Mouse (Mus musculus): Measurements from ENCODE around the gene Itm2c. TPM values are rescaled to one million over a fixed set of nuclear protein-coding genes. Genes with fewer than 3 reads are reported as not detected.
A peak's percentile ranks its signal among the peaks of the same experiment; 100 is the strongest.

The Itm2c gene
- polyA plus RNA-seq, 1 experiment from 2014 or later, result 181 TPM

GRCm38 (mm10) chr1:85936265-85936664 is 42.2 kb downstream of the Itm2c start:
- Histone ChIP-seq H3K4me1 (replicated peaks) (peaks cover 15% of the 10 kb centered on the region), H3K27me3 (no peaks in the 10 kb centered on the region), H3K4me2 (no peak overlapping the region), H3K9ac (no peak overlapping the region), H3K4me3 (no peak overlapping the region), H3K36me3 (no peaks in the 10 kb centered on the region), H3K9me3 (replicated peaks) (no peaks in the 10 kb centered on the region), H3K27ac (no peak overlapping the region)
- no peak for ATAC-seq (replicated peaks; ENCODE audit: insufficient number of reproducible peaks, insufficient read depth, low FRiP score, low read depth)
- WGBS, result 72% methylated on average over 6 of the region's 6 CpGs

- H3K9me3 ChIP-seq (replicated peaks), result no peaks in the 10 kb centered on the region
- WGBS, result 62% methylated on average over 1 of the region's 1 CpGs
- H3K4me1 ChIP-seq (replicated peaks), result peaks cover 15% of the 10 kb centered on the region
- H3K4me2 ChIP-seq, result no peak overlapping the region
- ATAC-seq (replicated peaks; ENCODE audit: insufficient number of reproducible peaks, insufficient read depth, low FRiP score, low read depth), result no peak
- no peak overlapping the region for H3K4me3 ChIP-seq
- H3K27ac ChIP-seq, result no peak overlapping the region
- no peaks in the 10 kb centered on the region for H3K27me3 ChIP-seq
- no peak overlapping the region for H3K9ac ChIP-seq
- H3K36me3 ChIP-seq, result no peaks in the 10 kb centered on the region
Observed at GRCm38 (mm10) chr1:85937323-85937722, 43.2 kb downstream of the Itm2c start.

GRCm38 (mm10) chr1:85942318-85942717 is 48.2 kb downstream of the Itm2c start:
- Histone ChIP-seq H3K27me3 (no peaks in the 10 kb centered on the region), H3K9ac (no peak overlapping the region)
- no peak for ATAC-seq (replicated peaks; ENCODE audit: insufficient number of reproducible peaks, insufficient read depth, low FRiP score, low read depth)

GRCm38 (mm10) chr1:85949085-85949684 is 55.1 kb downstream of the Itm2c start:
- no peak overlapping the region for H3K27ac ChIP-seq
- H3K9ac ChIP-seq, result no peak overlapping the region
- peaks cover 4% of the 10 kb centered on the region; the same call in 1 of the 2 replicates for H3K4me1 ChIP-seq (replicated peaks)
- WGBS, result 72% methylated on average over 2 of the region's 2 CpGs
- no peak for ATAC-seq (replicated peaks; ENCODE audit: insufficient number of reproducible peaks, insufficient read depth, low FRiP score, low read depth)
- H3K9me3 ChIP-seq (replicated peaks), result no peaks in the 10 kb centered on the region
- H3K36me3 ChIP-seq, result no peaks in the 10 kb centered on the region
- H3K4me3 ChIP-seq, result no peak overlapping the region
- H3K27me3 ChIP-seq, result no peaks in the 10 kb centered on the region
- no peak overlapping the region for H3K4me2 ChIP-seq

More at GRCm38 (mm10) chr1:85942318-85942717, 48.2 kb downstream of the Itm2c start:
- H3K4me3 ChIP-seq, result no peak overlapping the region
- 67% methylated on average over 8 of the region's 8 CpGs for WGBS
- H3K9me3 ChIP-seq (replicated peaks), result no peaks in the 10 kb centered on the region
- H3K4me2 ChIP-seq, result no peak overlapping the region
- no peak overlapping the region for H3K27ac ChIP-seq
- no peaks in the 10 kb centered on the region for H3K4me1 ChIP-seq (replicated peaks)
- H3K36me3 ChIP-seq, result no peaks in the 10 kb centered on the region

GRCm38 (mm10) chr1:85955150-85955549 is 61.1 kb downstream of the Itm2c start:
- Histone ChIP-seq H3K9ac (no peak overlapping the region), H3K27ac (no peak overlapping the region), H3K9me3 (replicated peaks) (no peaks in the 10 kb centered on the region), H3K27me3 (no peaks in the 10 kb centered on the region), H3K4me3 (no peak overlapping the region), H3K4me2 (no peak overlapping the region), H3K4me1 (replicated peaks) (peaks cover 49% of the 10 kb centered on the region), H3K36me3 (no peaks in the 10 kb centered on the region)
- WGBS, result 76% methylated on average over 3 of the region's 3 CpGs
- ATAC-seq (replicated peaks; ENCODE audit: insufficient number of reproducible peaks, insufficient read depth, low FRiP score, low read depth), result no peak

GRCm38 (mm10) chr1:85957290-85957689 is 63.2 kb downstream of the Itm2c start:
- no peak overlapping the region for H3K4me3 ChIP-seq
- H3K4me1 ChIP-seq (replicated peaks), result peaks cover 55% of the 10 kb centered on the region
- H3K36me3 ChIP-seq, result no peaks in the 10 kb centered on the region
- H3K27ac ChIP-seq, result peak overlapping the region; percentile 32
- peak; percentile 10; the same call in 1 of the 2 replicates for ATAC-seq (replicated peaks; ENCODE audit: insufficient number of reproducible peaks, insufficient read depth, low FRiP score, low read depth)
- H3K9me3 ChIP-seq (replicated peaks), result no peaks in the 10 kb centered on the region
- no peak overlapping the region for H3K4me2 ChIP-seq
- 52% methylated on average over 5 of the region's 5 CpGs for WGBS
- no peak overlapping the region for H3K9ac ChIP-seq
- H3K27me3 ChIP-seq, result no peaks in the 10 kb centered on the region

- H3K4me3 ChIP-seq, result no peak overlapping the region
- peaks cover 55% of the 10 kb centered on the region for H3K4me1 ChIP-seq (replicated peaks)
- H3K9ac ChIP-seq, result no peak overlapping the region
- 39% methylated on average over 9 of the region's 9 CpGs for WGBS
- H3K27ac ChIP-seq, result peak overlapping the region; percentile 72
- peak; percentile 58; the same call in 1 of the 2 replicates for ATAC-seq (replicated peaks; ENCODE audit: insufficient number of reproducible peaks, insufficient read depth, low FRiP score, low read depth)
- H3K9me3 ChIP-seq (replicated peaks), result no peaks in the 10 kb centered on the region
- no peaks in the 10 kb centered on the region for H3K27me3 ChIP-seq
- H3K36me3 ChIP-seq, result no peaks in the 10 kb centered on the region
- peak overlapping the region; percentile 43 for H3K4me2 ChIP-seq
Observed at GRCm38 (mm10) chr1:85957942-85958619, 64.0 kb downstream of the Itm2c start.

Other genes with a start within 250 kb of the Itm2c start
- gene Sp100, start 244.3 kb upstream of the Itm2c start, polyA plus RNA-seq (2015; fragmentation: Nextera tagmentation; extraction: Ambion mirVana), result 3.3 and 4.8 TPM in 2 replicates
- 1.1 and 1.7 TPM in 2 replicates for gene A630001G21Rik, start 115.6 kb upstream of the Itm2c start, polyA plus RNA-seq (2015; fragmentation: Nextera tagmentation; extraction: Ambion mirVana)
- gene Cab39, start 100.8 kb upstream of the Itm2c start, polyA plus RNA-seq (2015; fragmentation: Nextera tagmentation; extraction: Ambion mirVana), result 21.9 and 25.2 TPM in 2 replicates
- 0.04 and 0.18 TPM in 2 replicates for gene 4933407L21Rik, start 34.2 kb downstream of the Itm2c start, polyA plus RNA-seq (2015; fragmentation: Nextera tagmentation; extraction: Ambion mirVana)
- 0.06 and 0.08 TPM in 2 replicates for gene Gpr55, start 66.7 kb downstream of the Itm2c start, polyA plus RNA-seq (2015; fragmentation: Nextera tagmentation; extraction: Ambion mirVana)
- not detected in 2 replicates for gene Spata3, start 122.5 kb downstream of the Itm2c start, polyA plus RNA-seq (2015; fragmentation: Nextera tagmentation; extraction: Ambion mirVana)
- 0.28 and 0.36 TPM in 2 replicates for gene 2810459M11Rik, start 151.6 kb downstream of the Itm2c start, polyA plus RNA-seq (2015; fragmentation: Nextera tagmentation; extraction: Ambion mirVana)
- gene Psmd1, start 170.1 kb downstream of the Itm2c start, polyA plus RNA-seq (2015; fragmentation: Nextera tagmentation; extraction: Ambion mirVana), result 113 and 125 TPM in 2 replicates
- gene Htr2b, start 217.7 kb downstream of the Itm2c start, polyA plus RNA-seq (2015; fragmentation: Nextera tagmentation; extraction: Ambion mirVana), result 0.16 and 0.23 TPM in 2 replicates
- 0.26 TPM in 1 of 2 replicates, not detected in the other for gene Gm21972, start 239.4 kb downstream of the Itm2c start, polyA plus RNA-seq (2015; fragmentation: Nextera tagmentation; extraction: Ambion mirVana)

All from heart, embryonic 15.5 days (tissue).